Mouse (Mus musculus) lung, adult 18-20 months (tissue): ENCODE data around the gene Tmem132c.

Source experiments
- DNase-seq, 2 experiments: peaks; one replicate each; pipeline ENCODE4 v3.0.0; 2022; ENCODE audit warnings: mixed read lengths in 2 of 2

Gene Tmem132c

DNA sequence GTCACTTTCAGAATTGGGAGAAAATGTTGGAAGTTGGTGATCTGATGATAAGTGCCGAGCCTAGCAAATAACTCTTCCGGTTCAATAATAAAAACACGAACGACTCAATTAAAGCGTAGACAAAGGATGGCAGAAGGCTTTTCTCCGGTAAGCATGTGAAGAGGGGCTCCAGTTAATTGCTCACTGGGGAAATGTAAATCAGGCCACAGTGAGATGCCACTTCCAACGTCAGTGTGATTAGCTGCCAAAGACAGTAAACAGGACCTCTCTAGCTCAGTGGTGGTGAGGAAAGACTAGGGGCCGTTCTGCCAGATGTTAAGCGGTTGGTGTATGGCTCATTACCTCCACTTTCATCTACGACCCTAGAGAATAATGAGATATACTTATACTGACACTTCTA is 187.5 kb downstream of the Tmem132c start:
- DNase-seq: no peak

DNA sequence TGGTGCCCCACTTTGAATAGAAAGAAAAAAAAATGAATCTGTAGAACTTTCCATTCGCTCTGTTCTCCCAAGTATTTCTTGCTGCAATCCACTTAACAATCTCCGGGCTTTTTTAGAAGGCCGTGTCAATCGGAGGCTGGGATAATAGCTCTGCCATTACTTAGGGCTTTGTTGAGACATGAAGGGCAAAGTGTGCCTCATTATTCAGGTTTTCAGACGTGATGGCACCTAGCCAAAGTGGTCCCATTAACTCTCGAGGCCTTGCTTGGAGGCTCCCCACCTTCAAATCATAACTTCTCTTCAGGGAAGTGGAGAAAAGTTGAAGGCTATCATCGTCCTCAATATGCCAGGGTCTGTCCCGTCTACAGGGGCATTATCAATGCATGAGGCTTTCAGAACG is 190.0 kb downstream of the Tmem132c start:
- DNase-seq: no peak

DNA sequence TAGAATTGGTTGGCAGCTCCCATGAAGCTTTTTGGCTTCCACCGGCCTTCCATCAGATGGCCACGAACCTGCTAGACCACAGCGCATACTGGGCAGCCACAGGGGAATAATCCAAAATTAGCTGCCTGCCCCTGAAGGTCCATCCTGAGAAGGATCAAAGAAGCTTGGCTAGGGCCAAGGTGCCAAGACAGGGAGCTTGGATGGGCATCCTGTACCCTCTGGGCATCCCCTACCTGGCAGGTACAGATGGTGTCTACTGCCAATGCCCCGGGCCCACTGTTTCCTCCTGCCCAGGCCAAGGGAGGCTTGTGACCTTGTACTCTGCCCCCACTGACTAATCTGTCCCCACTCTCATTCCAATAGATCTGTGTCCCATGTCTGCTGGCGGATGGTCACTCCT is 195.2 kb downstream of the Tmem132c start:
- no peak for DNase-seq

DNA sequence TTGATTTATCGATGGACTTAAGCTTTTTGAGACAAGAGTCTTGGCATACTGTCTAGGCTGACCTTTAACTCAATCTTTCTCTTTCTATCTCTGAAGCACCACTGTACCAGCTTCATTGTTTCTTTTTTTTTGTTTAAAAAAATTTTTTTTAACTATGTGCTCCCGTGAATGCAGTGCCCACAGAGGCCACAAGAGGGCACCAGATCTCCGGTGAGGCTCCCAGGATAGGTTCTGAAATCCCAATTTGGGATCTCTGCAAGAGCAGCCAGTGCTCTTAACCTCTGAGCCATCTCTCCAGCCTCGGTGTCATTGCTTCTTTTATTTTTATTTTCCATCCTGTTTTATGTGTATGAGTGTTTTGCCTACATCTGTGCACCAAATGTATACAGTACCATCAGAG is 197.0 kb downstream of the Tmem132c start:
- no peak for DNase-seq

DNA sequence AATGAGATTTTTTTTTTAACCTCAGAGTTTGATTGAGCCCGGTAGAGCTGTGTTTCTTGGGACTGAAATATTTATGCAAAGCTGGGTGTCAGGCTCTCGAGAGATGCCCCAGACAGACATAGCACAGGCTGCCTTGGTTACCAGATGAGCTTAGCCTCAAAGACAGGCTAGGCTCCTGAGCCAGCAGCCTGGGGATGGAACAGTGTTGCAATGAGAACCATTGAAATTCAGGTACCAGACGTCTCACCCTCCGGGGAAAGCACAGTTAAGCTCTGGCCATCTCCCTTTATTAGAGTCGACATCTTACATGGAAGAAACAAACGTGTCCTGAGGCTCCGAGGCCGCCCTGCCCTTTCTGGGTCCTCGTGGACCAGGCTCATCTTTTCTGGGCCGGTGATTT is 200.4 kb downstream of the Tmem132c start:
- DNase-seq: no peak

DNA sequence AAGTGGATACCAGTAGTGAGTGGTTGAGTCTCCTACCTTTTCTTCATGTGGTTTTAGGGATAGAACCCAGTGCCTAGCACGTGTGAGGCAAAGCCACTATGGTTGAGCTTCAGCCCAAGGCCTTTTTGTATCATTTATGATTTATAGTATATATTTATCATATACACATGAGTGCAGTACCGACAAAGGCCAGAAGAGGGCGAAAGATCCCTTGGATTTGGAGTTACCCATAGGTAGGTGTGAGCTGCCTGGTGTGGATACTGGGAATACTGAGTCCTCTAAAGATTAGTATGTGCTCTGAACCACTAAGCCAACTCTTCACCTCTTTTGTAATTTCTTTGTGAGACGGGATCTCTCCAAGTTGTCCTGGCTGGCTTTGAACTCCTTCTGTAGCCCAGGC is 212.0 kb downstream of the Tmem132c start:
- DNase-seq: no peak

DNA sequence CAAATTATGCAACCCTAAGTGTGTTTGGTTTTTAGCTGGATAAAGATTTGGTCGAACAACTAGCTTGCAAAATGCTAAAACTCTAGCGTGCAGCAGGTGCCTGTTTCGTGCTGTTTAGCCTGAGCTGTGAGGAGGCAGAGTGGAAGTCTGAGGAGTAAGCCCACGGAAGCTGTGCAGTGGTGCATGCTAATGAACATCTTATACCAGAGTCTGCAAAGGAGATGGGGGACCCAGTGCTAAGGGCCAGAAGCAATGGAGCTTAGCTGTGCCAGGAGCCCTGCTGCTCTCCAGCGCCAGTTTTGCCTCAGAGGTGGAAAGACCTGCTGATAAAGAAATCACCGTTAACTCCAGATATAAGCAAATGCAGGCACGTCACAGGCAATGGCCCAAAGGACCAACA is 212.5 kb downstream of the Tmem132c start:
- DNase-seq: no peak

DNA sequence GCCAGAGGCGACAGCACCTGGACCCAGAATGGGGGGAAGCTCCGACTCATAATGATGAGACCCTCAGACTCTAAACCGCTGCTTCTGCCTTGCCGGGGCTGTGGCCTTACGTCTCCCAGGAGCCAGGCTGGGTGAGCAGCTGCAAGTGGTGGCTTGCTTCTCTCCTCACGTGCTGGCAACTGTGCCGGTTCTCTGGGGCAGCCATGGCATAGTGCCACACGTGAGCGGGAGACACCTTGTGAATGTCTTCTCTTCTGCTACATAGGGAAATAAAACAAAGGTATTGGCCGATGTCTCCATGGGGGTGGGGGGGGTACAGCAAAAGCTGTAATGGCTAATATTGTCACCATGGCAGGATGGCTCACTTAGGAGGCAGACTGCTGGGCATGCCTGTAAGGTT is 214.5 kb downstream of the Tmem132c start:
- no peak for DNase-seq

DNA sequence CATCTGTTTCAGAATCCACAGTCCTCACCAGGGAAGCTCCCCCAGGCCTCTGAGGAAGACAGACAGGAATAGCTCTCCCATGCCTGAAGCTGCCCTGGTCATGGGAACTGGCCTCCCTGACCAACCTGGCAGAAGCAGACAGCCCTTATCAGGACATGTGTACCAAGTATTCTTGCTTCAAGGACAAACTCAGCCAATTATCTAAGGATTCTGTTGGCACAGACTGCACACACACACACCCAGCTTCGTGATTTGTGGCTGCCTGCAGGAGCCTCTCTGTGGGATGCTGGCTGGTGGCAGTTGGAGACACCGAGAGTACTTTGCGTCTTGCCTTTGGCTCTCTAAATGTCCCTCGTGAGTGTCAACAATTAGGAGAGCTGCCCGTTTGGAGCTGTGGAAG is 226.5 kb downstream of the Tmem132c start:
- no peak for DNase-seq

DNA sequence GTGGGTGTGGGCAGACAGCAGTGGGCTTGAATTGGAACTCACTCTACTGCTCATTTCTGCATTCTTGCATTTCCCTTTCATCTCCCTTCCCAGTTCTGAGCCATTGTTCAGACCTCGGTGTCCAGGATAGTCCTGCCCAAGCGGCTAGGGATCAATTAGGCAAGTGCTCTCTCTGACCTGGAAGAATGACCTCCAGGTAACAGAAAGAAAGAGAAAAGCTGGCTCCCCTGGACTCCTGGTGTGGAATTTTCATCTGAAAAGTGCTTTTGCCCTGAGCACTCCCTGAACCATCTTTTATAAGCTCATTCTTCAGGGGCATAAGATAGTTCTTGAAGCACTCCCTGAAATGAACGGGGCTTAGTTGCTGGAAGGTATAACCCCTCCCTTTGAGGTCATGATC is 228.7 kb downstream of the Tmem132c start:
- no peak for DNase-seq

DNA sequence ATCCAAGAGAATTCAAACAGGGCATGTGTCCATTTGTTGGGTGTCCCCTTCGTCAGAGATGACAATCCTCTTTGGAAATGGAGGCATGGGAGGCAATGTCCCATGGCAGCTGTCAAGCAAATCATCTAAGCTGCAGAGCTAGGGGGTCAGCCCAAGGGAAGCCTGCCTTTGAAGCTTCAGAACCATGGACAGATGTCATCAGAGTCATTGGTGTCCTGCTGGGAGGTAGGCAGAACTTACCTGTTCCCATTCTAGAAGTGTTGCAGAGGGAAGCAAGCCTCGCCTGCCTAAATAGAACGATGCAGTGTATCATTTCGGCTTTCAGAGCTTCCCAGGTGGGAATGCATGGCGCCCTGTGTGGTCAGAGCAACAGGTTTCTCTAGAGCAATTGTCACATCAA is 230.3 kb downstream of the Tmem132c start:
- DNase-seq: no peak

DNA sequence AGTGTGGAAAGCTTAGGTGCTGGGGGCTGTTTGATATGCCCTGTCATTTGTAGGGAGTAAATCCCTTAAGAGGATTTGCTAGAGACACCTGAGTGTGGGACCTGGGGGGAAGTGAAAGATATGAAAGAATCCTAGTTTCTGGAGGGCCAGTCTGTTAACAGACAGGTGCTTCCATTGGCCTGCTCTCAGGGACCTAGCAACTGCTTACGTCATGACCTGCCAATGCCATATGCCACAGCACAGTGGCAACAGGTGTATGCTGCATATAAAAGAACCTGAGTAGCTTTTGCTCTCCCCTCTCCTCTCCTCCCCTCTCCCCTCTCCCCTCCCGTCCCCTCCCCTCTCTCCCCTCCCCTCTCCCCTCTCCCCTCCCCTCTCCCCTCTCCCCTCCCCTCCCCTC is 232.1 kb downstream of the Tmem132c start:
- no peak for DNase-seq

DNA sequence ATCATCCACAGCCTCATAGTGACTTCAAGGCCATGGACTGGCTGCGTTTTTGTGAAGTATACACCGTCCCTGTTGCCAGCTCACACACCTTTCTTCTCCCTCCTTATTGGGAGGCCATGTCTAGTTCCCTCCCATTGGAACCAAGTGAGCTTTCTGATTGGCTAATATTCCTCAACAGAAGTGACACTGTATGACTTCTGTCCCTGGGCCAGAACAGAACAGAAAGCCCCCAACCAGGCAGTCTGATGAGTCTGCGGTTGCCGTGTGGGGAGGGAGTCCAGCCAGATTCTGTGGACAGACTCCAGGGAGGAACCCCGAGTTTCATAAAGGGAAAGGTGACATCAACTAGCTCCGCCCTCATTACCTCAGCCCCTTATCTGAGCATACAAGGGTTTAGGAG is 233.2 kb downstream of the Tmem132c start:
- DNase-seq: no peak

DNA sequence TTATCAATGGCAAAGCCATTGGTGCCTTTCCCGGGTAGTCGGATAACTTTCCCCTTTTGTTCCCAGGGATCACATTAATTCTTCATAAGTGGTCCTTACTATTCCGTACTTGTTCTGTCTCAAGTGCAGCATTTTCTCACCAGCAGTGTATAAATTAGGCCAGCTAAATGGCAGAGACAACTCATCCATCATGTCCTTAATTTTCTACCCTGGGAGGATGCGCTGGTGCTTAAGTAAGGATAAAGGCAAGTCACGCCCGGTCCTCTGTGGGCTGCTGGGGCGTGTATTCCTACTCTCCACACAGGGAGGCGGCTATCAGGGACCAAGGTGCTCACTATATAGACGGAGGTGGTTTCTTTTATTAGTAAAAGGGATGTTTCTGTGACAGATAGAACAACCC is 236.2 kb downstream of the Tmem132c start:
- no peak for DNase-seq

DNA sequence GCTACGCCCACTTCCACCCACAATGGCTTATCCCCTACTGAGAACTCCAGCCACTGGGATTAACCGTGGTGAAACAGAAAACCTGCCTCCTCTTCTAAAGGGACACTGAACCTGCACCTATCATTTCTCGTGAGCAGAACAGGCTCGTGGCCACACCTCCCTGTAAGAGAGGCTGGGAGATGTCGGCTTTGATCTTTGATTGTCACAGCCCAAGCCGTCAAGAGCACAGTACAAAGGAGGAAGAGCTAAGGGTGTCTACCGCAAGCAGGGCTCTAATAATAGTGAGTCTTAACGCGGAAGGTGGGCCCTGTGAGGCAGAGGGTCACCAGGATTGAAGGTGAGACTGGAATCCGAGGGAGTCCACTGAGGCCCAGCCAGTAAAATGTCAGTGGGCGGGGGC is 236.7 kb downstream of the Tmem132c start:
- DNase-seq: no peak

DNA sequence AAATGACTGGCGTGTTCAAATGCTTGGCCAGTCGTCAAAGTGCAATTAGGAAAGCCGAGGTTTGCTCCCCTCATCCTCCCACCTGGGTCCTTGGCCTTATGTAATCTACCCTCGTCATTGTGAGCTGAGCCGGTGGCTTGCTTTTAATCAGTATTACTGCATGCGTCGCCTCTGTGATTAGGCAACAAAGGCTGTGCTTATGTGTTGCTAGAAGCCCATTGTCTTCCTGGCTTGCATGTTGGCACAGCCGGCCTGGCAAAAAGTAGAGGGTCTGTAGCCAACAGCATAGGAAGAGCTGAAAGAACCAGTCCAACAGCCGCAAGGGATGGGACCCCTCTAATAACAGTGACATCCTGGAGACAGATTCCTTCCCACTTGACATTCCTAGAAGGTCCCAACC is 239.3 kb downstream of the Tmem132c start:
- DNase-seq: no peak

DNA sequence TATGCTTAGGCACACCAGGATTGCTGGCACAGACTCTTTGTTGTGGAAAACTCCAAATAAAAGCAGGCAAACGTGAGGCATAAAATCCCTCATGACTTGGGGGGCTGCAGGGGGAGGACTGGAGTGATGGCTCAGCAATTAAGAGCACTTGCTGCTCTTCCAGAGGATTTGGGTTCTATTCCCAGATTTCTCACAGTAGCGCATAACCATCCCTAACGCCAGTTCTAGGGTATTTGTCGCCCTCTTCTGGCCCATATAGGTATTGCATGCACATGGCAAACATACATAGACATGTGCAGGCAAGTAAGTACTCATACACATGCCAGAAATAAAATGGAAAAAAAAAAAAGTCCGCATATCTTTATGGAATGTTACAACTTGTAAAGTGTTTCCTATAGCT is 239.8 kb downstream of the Tmem132c start:
- peak; percentile 9 to 22 for DNase-seq

DNA sequence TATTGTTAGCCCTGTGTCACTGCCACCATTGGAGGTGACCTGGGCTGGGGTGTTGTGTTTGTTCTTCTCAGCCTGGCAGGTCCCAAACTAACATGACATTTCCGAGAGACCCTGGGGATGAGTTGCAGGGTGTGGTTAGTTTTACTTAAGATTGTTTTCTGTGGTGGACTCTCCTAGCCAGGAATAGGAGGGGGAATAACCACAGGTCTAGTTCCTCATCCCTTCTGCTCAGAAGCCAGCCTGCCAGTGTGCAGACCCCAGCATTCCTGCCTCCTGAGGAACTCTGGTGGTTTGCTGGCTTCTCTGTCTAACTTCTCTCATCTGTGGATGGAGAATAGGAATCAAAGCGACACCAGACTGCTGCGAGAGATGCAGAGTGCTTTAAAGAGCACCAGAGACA is 240.7 kb downstream of the Tmem132c start:
- DNase-seq: no peak

DNA sequence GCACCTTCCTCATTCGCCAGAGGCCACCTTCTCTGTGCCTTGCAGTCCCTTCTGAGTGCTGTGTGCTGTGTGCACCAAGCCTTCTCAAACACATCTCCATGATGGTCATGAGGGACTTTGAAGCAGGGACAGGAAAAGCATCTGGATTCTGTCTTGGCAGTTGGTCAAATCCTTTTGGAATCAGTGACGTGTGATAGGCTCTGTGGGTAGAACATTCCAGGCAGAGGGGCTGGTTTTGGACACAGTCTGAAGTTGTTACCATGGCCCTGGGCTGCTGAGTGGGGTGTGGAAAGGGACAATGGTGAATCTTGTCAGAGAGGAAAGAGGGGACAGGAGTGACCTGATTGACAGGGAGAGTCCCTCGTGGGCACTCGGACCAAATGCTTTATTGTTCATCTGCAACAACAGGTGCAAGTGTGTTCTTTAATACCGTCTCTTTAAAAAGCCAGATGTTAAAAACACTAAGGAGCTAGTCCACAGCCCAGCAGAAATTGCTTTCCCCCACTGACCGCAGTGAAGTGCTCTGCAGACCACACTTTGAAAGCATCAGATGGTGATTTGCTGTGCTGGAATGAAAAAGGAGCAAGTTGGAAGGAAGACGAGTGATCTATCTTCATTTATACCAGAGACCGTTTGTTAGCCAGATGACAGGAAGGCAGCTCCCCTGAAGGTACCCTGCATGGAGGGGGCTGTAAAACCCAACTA is 242.5 kb downstream of the Tmem132c start:
- no peak for DNase-seq

DNA sequence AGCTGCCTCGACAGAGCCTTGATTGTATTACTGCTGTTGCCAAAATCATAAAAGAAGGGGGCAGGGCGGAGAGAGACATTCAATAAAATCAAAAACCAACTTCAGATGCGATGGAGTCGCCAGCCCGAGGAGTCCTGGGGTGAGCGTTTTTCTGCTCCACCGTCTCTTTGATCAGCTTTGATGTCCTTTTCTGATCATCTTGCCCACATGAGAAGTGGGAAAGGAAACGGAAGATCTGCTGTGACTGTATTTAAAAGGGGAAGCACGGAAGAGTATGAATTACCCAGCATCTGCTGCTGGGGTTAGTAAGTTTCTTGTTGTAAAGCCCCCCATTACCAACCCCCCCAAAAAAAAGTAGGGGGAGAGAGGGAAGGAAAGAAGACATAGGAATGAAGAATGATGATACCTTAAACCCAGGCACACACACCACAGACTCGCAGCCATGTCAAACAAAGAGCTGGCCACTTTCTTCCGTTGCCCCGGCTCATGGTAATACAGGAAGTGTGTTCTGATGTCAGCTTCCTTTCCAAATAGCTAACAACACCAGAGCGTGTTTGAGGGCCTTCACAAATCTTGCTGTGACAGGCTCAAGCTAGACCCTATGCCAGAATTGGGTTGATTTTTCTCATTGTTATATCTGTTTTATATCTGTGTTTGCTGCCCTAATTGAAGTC is 243.3 kb downstream of the Tmem132c start:
- DNase-seq: no peak

DNA sequence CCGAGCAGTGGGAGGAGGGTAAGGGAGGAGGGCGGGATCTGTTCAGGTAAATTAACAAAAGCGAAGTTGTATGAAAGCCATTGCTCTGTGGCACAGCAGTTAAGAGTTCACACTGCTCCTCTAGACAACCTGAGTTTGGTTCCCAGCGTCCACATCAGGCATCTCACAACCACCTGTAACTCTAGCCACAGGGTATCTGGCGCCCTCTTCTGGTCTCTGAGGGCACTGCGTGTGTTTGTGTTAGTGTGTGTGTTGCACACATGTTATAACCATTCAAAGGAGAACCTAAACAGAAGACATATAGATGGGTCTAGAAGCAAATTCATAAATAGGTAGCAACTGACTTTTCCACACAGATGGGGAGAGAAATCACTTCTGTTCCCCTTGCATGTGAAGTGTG is 245.6 kb downstream of the Tmem132c start:
- no peak for DNase-seq

DNA sequence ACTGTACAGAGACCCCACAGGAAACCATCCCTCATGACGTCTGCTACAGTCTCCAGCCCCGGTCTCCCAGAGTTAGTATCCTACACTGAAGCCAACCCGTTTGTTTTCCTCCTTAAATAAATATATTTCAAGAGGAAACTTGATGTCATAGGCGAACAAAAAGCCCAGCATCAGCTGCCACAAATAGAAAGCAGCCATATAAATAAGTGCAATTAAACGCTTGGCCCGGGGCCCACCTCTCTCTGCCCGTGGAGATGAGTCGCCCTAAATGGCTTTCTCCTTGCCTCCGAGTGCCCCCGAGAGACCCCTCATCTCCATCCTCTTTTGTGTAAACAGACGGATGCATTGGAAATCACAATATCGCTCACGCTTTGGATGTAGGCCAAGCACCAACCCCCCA is 247.1 kb downstream of the Tmem132c start:
- no peak for DNase-seq

DNA sequence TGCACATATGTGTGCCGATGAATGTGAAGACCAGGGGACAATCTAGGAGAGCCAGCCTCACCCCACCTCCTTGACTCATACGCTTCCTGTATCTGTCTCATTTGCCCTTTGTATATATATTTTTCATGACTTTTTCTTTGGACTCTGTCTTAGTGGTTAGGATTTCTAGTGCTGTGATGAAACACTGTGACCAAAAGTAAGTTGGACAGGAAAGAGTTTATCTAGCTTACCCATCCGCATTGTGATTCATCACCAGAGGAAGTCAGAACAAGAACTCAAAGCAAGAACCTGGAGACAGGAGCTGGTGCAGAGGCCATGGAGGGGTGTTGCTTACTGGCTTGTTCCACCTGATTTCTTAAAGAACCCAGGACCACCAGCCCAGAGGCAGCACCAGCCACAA is 250.1 kb downstream of the Tmem132c start:
- DNase-seq: no peak

DNA sequence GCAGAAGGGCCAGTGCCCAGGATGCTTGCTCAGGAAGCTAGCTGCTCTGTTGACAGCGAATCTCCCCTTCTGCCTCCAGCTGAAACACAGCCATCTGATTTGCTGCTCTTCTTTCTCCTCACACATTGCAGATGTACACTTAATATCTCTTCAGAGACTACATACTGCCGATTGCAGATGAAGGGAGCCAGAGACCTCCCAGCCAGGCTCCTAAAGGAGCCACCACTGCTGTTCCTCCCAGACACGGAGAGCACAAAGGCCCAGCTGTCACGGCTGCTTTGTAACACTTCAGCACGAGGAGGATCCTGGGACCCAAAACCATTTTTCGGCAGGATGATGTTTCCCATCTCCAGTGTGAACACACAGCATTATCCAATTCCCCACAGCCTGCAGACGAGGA is 255.3 kb downstream of the Tmem132c start:
- DNase-seq: no peak
